Mouse (Mus musculus) ovary, postnatal 36 days (tissue): ENCODE results near the gene Ccdc57.
"Not testable (repeated sequence)": the region's sequence is repeated elsewhere in the genome, so short reads cannot be mapped to it uniquely, and the experiment has no call there.

Source experiments
- DNase-seq: peaks from one replicate; pipeline ENCODE4 v3.0.0; 2022; ENCODE audit warnings: low spot score, mixed read lengths

Gene Ccdc57

DNA sequence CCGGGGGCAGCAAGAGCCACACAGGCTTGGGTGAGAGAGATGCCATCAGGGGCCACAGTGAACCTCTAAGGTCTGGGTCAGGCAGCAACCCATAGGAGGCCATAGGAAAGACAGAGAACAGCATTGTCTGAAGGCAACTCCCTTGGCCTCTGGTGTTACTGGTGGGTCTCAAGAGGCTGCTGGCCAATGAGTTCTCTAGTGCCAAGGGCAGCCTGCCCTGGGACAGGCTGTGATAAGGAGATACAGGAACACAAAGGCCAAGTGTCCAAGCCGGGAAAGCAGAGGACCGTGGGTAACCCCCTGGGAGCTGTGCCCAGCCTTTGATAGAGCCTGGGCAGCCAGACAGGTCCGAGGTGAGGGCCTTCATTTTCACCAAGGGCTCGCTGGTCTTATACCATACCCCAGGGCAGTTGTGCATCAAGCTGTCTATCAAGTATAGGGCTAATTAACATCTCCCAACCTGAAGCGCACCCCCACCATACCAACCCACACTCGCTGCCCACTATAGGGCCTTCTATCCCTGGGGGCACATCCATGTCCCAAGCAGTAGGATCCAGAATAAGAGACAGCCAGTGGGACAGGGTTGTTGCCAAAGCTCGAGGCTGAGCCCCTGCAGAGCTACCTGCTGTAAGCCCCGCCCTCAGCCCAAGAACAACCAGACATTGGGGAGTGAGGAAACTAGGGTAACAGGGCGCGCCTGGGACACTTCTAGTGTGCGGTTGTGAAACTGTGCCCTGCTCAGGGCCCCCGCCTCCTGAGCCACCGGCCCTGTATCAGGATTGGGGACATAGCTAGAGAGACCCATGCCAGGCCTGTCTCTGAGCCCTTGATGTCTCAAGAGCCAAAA lies 111.4 kb downstream of the Ccdc57 start:
- DNase-seq, result peak; percentile 64

DNA sequence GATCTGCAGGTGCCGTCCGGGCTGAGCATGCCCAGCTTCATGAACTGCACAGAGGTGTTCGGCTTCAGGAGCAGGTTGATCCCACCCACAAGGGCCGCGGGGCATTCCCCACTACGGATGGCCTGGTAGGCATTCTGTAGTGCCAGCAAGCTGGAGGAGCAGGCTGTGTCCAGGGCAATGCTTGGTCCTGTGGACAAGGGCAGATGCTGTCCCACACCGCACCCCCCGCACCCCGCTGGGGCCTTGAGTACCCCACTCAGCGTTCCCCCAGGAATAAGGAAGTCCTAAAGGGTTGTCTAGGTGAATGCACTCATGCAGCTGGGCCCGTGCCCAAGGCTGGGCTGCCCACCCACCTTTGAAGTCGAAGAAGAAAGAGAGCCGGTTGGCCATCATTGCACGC lies 112.1 kb downstream of the Ccdc57 start:
- no peak for DNase-seq

DNA sequence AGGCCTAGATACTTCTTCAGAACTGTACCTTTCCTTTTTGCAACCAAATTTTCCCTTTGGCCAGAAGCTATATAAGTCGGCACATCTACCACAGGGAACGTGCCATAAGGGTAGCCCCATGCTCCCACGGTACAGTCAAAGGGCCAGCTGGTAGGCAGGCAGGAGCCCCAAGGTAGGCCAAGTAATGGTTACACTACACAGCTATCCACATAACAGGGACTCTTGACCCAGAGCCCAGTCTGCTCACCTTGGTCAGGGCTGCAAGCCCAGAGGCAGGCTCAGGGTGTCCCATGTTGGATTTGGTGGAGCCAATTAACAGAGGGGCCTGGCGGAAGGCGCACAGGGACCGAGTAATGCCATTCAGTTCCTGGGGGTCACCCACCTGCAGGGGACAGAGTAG lies 113.1 kb downstream of the Ccdc57 start:
- DNase-seq, result no peak

DNA sequence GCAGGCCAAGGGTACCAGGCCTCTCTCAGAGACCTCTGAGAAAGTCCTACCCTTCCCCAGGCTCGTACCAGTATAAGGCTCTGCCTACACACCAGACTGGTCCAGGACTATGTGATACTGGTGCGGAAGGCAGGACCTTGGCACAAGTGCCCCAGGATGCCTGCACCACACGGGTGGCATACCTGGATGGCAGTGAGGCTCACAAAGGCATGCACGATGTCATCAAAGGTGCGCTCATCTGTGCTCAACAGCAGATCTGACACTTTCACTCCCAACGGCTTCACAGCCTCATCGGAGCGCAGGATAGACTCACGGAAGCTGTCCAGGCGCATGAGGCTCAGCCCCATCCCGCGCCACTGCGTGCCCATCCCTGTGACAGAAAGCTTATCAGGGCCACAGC lies 114.4 kb downstream of the Ccdc57 start:
- no peak for DNase-seq

DNA sequence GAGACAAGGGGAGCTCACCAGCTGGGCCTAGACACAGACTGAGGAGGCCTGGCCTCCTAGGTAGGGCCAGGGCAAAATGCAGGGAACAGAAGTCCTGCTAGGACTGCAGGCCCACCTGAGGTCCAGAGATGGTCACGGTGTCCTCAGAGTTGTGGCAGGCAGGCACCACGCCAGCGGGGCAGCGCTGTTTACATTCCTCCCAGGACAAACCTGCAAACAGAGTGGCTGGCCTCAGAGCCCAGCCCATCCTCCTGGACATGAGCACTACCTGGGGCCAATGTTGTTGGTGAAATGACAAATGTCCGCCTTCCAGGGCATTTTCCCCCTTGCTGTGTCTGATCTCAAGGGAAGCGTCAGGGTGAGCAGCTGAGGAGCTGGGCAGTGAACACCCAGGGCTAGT lies 115.3 kb downstream of the Ccdc57 start:
- no peak for DNase-seq

DNA sequence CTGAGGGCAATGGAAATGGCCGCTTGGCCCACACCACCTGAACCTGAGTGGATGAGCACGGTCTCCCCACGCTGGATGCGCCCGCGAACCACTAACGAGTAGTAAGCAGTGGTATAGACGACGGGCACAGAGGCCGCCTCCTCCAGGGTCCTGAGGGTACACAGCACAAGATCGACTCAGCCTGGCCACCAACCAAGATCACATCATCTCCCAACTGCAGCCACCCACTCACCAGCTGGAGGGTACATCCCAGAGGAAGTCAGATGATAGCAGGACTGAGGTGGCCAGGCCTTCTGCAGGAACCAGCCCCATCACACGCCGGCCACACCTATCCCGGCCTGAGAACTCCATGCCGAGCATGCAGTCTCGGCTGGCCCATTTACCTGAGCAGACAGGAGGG lies 120.6 kb downstream of the Ccdc57 start:
- no peak for DNase-seq

GRCm38 (mm10) chr11:120808010-120808409 lies 124.7 kb downstream of the Ccdc57 start:
- no peak for DNase-seq

DNA sequence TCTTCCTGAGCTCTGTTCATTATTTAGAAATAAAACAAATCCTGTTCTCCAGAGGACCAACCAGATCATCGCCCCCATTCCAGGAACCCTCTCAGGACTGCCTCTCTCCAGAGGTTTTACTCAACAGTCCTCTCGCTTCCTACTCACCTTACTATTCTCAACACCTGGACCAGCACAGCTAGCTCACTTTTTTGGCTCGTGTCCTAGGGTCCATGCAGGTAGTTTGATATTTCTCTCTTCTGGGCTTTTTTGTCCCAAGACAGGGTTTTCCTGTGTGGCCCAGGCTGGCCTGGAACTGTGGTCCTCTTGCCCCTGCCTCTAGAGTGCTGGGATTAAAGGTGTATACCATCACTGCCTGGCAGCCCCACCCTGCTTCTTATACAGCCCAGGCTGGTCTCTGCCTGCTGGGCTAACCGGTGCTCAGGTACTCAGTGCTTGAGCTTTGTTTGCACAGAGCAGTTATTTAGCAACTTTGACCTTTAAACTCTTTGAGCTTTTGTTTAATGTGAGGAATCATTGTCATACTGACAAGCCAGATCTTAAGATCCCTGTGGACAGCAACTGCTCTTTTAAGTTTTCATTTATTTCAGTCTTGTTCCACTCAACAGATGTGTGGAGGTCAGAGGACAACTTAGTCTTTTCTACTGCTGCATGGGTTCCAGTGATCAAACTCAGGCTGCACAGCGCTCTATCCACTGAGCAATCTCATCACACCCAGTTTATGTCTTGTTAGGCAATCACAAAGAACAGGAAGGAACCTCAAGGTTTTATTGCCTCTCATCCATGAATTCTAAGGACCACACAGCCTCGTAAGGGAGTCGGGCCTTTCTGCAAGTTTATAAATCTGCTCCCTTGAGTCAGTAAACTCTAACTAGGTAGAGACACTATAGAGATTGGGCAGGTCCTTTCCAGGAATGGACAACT lies 127.0 kb downstream of the Ccdc57 start:
- no peak for DNase-seq

DNA sequence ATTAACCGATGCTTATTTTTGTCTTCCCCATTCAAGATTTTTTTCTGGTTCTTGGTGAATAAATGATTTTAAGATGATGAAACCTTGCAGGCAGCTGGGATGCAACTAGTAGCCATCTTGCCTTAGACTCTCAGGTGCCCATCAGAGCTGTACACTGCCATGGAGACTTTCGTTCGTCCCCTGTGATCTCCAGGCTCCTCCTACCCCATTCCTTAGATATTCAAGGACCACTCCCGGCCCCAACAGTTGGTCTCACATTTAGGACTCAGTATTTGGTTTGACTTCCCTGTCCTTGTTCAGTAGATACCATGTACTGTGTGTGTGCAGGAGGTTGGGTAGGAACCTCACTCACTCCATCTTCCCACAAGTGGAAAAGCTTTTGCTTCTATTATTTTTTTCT lies 127.9 kb downstream of the Ccdc57 start:
- DNase-seq, result no peak

DNA sequence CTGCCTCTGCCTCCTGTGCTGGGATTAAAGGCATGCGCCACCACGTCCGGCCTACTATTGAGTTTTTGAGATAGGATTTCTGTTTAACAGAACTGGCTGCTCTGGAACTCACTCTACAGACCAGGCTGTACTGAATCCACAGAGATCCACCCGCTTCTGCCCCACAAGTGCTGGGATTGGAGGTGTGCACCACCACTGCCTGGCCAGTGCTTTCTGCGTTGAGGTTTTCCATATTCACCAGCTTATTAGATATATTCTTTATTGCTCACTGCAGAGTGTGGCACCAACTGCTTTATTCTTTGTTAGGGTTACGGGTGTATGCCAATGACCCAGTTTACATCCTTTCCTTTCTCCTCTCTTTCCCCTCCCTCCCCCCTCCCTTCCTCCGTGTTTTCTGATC lies 128.4 kb downstream of the Ccdc57 start:
- DNase-seq, result no peak

- DNase-seq, result peak; percentile 87
These were observed 132.4 kb downstream of the Ccdc57 start for GRCm38 (mm10) chr11:120800061-120800904.

GRCm38 (mm10) chr11:120799316-120799890 lies 133.3 kb downstream of the Ccdc57 start:
- no peak for DNase-seq

DNA sequence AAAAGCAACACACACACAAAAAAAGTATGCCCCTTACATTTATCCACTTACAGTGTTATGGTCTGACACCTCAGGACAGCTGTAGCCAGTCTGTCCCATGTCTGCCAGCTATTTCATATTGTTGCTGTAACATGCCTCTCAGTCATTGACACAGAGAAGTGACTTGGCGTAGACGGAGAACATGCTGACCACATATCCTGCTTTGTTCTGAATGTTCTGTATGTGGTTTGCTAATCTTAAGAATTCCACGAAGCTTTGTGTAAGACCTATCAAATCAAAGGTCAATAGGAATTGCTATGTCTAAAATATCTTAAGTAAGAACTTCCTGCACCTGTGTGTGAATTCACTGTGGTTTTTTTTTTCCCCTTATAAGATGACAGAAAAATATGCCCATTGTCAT lies 134.4 kb downstream of the Ccdc57 start:
- no peak for DNase-seq

GRCm38 (mm10) chr11:120796614-120796946 lies 136.1 kb downstream of the Ccdc57 start:
- DNase-seq, result no peak

- peak; percentile 98 for DNase-seq
These were observed 136.7 kb downstream of the Ccdc57 start, which contains the start of gene Dus1l for GRCm38 (mm10) chr11:120795756-120796613. Gene Dus1l (minus strand): TSS chr11:120796403.

DNA sequence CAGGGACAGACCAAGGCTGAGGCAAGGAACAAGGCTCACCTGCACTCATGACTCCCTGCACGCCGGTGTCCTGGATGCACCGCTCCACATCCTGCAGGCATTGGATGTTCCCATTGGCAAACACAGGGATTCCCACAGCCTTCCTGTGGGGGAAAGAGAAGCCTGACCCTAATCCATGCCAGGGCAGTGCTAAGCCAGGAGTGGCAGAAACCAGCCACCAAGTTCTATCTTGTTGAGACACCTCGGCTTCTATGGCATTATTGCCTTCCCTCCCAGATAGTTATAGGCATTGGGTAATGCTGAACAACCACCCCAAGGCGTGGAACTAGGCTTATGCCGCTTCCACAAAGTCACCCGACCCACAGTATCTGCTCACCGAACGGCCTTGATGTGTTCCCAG lies 140.0 kb downstream of the Ccdc57 start:
- no peak for DNase-seq

- DNase-seq, result no peak
These were observed 142.9 kb downstream of the Ccdc57 start for GRCm38 (mm10) chr11:120789810-120790209.

- DNase-seq, result no peak
These were observed 143.3 kb downstream of the Ccdc57 start for GRCm38 (mm10) chr11:120789355-120789754.

GRCm38 (mm10) chr11:120788460-120788859 lies 144.2 kb downstream of the Ccdc57 start:
- DNase-seq, result not testable (repeated sequence)

DNA sequence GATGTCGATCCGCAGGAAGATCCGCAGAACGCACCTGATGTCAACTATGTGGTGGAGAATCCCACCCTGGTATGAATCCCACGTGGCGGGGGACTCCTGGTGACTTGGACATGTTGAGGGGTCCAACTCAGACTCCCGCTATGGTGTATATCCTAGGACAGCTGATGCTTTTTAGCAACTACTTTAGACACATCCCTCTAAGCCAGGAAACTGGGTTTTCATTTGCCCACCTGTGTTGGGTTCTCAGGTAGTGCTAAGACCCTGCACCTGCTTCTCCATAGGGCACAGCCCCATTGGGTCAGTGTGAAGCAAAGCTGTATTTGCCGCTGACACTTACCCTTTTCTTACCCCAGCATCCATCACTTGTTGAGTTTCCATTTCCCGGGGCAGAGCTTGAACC lies 147.5 kb downstream of the Ccdc57 start:
- DNase-seq, result no peak
